Mouse (Mus musculus) heart, adult 2 months (tissue): ENCODE measurements around the gene Tecta. TPM values are rescaled to one million over a fixed set of nuclear protein-coding genes. Genes with fewer than 3 reads are reported as not detected.

Experiments
- DNase-seq, 2 experiments: peaks; one replicate each; pipeline ENCODE4 v3.0.0; 2021
- H3K27ac ChIP-seq: fragments of 200-600 bp; 2 replicates; pipeline ENCODE4 v1.8.1; 2022
- H3K27me3 ChIP-seq: fragments of 200-500 bp; 2 replicates; pipeline ENCODE4 v1.6.1; 2012; ENCODE audit warnings: mild to moderate bottlenecking, low read length, inconsistent platforms, mixed read lengths; ENCODE audit not compliant: control insufficient read depth, insufficient read depth
- H3K36me3 ChIP-seq: fragments of 200-500 bp; 2 replicates; pipeline ENCODE4 v1.6.1; 2012; ENCODE audit warnings: low read length, inconsistent platforms; ENCODE audit not compliant: control insufficient read depth, insufficient read depth
- H3K4me1 ChIP-seq: fragments of 200-500 bp; 2 replicates; pipeline ENCODE4 v1.6.1; 2011; ENCODE audit warnings: low read length; ENCODE audit not compliant: control insufficient read depth, insufficient read depth
- H3K4me3 ChIP-seq: fragments of 200-600 bp; 2 replicates; pipeline ENCODE4 v1.8.1; 2022
- H3K79me2 ChIP-seq: fragments of 200-500 bp; replicated peaks from 2 replicates; pipeline ENCODE4 v1.6.1; 2012; ENCODE audit warnings: mild to moderate bottlenecking, inconsistent platforms, low read length, moderate library complexity, mixed read lengths; ENCODE audit not compliant: control insufficient read depth, insufficient read depth
- H3K9ac ChIP-seq: fragments of 200-500 bp; 2 replicates; pipeline ENCODE4 v1.6.1; 2012; ENCODE audit warnings: low read depth, mild to moderate bottlenecking, control low read depth, inconsistent platforms, low read length, mixed read lengths
- CTCF ChIP-seq: fragments of 200-600 bp; IDR thresholded peaks from 2 replicates; pipeline ENCODE4 v1.8.1; 2022; ENCODE audit warnings: antibody characterized with exemption, mild to moderate bottlenecking, moderate library complexity
- EP300 ChIP-seq: fragments of 200-500 bp; IDR thresholded peaks from 2 replicates; pipeline ENCODE4 v1.6.1; 2011; ENCODE audit warnings: low read depth, low read length, control low read depth; ENCODE audit not compliant: insufficient read depth
- POLR2A ChIP-seq: fragments of 200-500 bp; IDR thresholded peaks from 2 replicates; pipeline ENCODE4 v1.6.1; 2011; ENCODE audit warnings: mild to moderate bottlenecking, low read depth, low read length, control low read depth; ENCODE audit not compliant: insufficient read depth
- WGBS: fragments of 180-500 bp; shearing (Covaris S2); methylation state at CpG from one replicate; pipeline ENCODE4 v1.1.7; 2018; 5-methylcytosine and 5-hydroxymethylcytosine counted together
- intact Hi-C: fragments of 180-260 bp; cut with DNase I; formaldehyde crosslinking; loops from one replicate; pipeline ENCODE4 v1.15.1; 2025
- polyA plus RNA-seq: library from polyadenylated mRNA; depleted of rRNA; stranded (reverse); fragments of >200 nt; gene quantifications from 2 replicates; pipeline ENCODE4 v1.2.3, GENCODE M21; 2012
- total RNA-seq, 2 experiments: library from RNA; stranded (reverse); gene quantifications; 2 replicates each; pipeline ENCODE4 v1.2.3; 2021

Tecta gene
- total and polyA plus RNA-seq, 3 experiments = 0.02 to 0.05 (median 0.02) TPM

GRCm38 (mm10) chr9:42385656-42386055, 14.1 kb downstream of the Tecta start:
- 69% methylated on average over 13 of the region's 13 CpGs for WGBS
- intact Hi-C loops = loop anchor here (2.0 kb wide), 1 partner anchor 59 kb away; no protein-coding TSS in a partner anchor
- no peak overlapping the region for H3K9ac ChIP-seq
- no peaks in the 10 kb centered on the region for H3K4me1 ChIP-seq
- TF ChIP-seq CTCF = no peak
- no peak for TF ChIP-seq EP300
- TF ChIP-seq POLR2A = no peak
- H3K27ac ChIP-seq = no peak overlapping the region
- no peak overlapping the region for H3K4me3 ChIP-seq
- no peak for DNase-seq
- no peaks in the 10 kb centered on the region for H3K36me3 ChIP-seq
- H3K27me3 ChIP-seq = no peaks in the 10 kb centered on the region; the same call in 1 of the 2 replicates
- H3K79me2 ChIP-seq = no peaks in the 10 kb centered on the region

- WGBS = 80% methylated on average over 8 of the region's 8 CpGs
Observed at GRCm38 (mm10) chr9:42382628-42383347, 16.9 kb downstream of the Tecta start.

GRCm38 (mm10) chr9:42382063-42382462, 17.7 kb downstream of the Tecta start:
- no peaks in the 10 kb centered on the region; the same call in 1 of the 2 replicates for H3K27me3 ChIP-seq
- no peaks in the 10 kb centered on the region for H3K36me3 ChIP-seq
- H3K4me1 ChIP-seq = no peaks in the 10 kb centered on the region
- 77% methylated on average over 5 of the region's 5 CpGs for WGBS
- intact Hi-C loops = no loop called here
- no peak overlapping the region for H3K27ac ChIP-seq
- H3K9ac ChIP-seq = no peak overlapping the region
- TF ChIP-seq CTCF = no peak
- no peak for TF ChIP-seq POLR2A
- no peak for TF ChIP-seq EP300
- H3K79me2 ChIP-seq = no peaks in the 10 kb centered on the region
- no peak for DNase-seq
- H3K4me3 ChIP-seq = no peak overlapping the region

More at GRCm38 (mm10) chr9:42382628-42383347, 16.9 kb downstream of the Tecta start:
- TF ChIP-seq CTCF (no peak), POLR2A (no peak), EP300 (no peak)
- H3K4me3 ChIP-seq = no peak overlapping the region
- H3K27ac ChIP-seq = no peak overlapping the region
- DNase-seq = no peak
- no peaks in the 10 kb centered on the region; the same call in 1 of the 2 replicates for H3K27me3 ChIP-seq
- no peaks in the 10 kb centered on the region for H3K79me2 ChIP-seq
- H3K36me3 ChIP-seq = no peaks in the 10 kb centered on the region
- H3K4me1 ChIP-seq = no peaks in the 10 kb centered on the region
- no peak overlapping the region for H3K9ac ChIP-seq
- intact Hi-C loops = no loop called here

- TF ChIP-seq POLR2A (no peak), EP300 (no peak), CTCF (no peak)
- 80% methylated on average over 4 of the region's 4 CpGs for WGBS
- H3K79me2 ChIP-seq = no peaks in the 10 kb centered on the region
- H3K9ac ChIP-seq = no peak overlapping the region
- H3K36me3 ChIP-seq = no peaks in the 10 kb centered on the region
- no peaks in the 10 kb centered on the region; the same call in 1 of the 2 replicates for H3K27me3 ChIP-seq
- no peak overlapping the region for H3K4me3 ChIP-seq
- no peaks in the 10 kb centered on the region for H3K4me1 ChIP-seq
- no peak for DNase-seq
- intact Hi-C loops = no loop called here
- H3K27ac ChIP-seq = no peak overlapping the region
Observed at GRCm38 (mm10) chr9:42378071-42378470, 21.7 kb downstream of the Tecta start.

- intact Hi-C loops = no loop called here
- Histone ChIP-seq H3K27me3 (no peaks in the 10 kb centered on the region; the same call in 1 of the 2 replicates), H3K9ac (no peak overlapping the region), H3K27ac (no peak overlapping the region), H3K4me1 (no peaks in the 10 kb centered on the region), H3K4me3 (no peak overlapping the region), H3K79me2 (no peaks in the 10 kb centered on the region), H3K36me3 (no peaks in the 10 kb centered on the region)
- DNase-seq = no peak
- WGBS = 90% methylated on average over 15 of the region's 15 CpGs
- TF ChIP-seq EP300 = no peak
Observed at GRCm38 (mm10) chr9:42377656-42378055, 22.1 kb downstream of the Tecta start.

GRCm38 (mm10) chr9:42371670-42372368, 27.9 kb downstream of the Tecta start:
- no peaks in the 10 kb centered on the region for H3K27me3 ChIP-seq
- H3K27ac ChIP-seq = no peak overlapping the region
- TF ChIP-seq CTCF = no peak
- no peak for TF ChIP-seq EP300
- no peak for TF ChIP-seq POLR2A
- no peak overlapping the region for H3K4me3 ChIP-seq
- intact Hi-C loops = no loop called here
- no peak for DNase-seq
- H3K79me2 ChIP-seq = no peaks in the 10 kb centered on the region
- WGBS = 46% methylated on average over 6 of the region's 6 CpGs
- H3K36me3 ChIP-seq = no peaks in the 10 kb centered on the region
- no peaks in the 10 kb centered on the region for H3K4me1 ChIP-seq
- H3K9ac ChIP-seq = no peak overlapping the region
